Mouse (Mus musculus): ENCODE measurements around the gene Gm49325.
"Not testable (repeated sequence)": the region's sequence is repeated elsewhere in the genome, so short reads cannot be mapped to it uniquely, and the experiment has no call there.

Gene Gm49325

DNA sequence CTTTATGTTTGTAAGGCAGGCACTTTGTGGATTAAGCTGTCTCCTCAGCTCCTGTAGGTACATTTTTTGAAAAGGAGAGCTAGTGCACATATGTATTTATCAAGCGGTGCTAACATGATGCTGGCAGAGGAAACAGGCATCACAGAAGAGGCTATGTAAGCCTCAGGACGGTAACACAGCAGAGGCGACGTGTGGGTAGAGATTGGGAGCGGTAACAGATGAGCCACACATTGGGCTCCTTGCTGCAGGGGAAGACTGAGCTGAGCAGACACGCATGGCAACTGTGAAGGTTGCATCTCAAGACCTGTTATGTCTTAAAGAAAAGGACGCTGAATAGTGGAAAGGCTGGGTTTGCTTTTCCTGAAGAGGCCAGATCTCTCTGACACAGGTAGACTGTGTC, 77.0 kb downstream of the Gm49325 start:
- no peak for DNase-seq (ENCODE audit: low read depth)

DNA sequence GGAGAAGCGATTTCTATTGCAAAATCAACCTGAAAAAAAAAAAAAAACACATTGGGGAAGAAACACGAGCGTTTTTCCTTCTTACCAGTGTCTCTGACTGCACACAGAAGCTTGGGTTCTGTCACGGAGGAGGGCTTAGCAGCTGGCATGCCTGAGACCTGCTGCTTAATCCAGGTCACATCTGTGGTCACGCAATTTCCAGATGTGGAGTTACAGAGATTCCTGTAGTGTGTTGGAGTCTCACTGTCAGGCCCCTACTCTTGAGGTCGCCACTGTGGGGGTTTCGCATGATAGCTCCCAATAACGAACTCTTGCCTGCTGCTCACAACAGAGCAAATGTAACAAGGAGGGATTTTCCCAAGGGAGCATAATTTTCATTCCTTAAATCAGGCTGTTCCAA, 78.2 kb downstream of the Gm49325 start:
- DNase-seq (ENCODE audit: low read depth), result no peak

DNA sequence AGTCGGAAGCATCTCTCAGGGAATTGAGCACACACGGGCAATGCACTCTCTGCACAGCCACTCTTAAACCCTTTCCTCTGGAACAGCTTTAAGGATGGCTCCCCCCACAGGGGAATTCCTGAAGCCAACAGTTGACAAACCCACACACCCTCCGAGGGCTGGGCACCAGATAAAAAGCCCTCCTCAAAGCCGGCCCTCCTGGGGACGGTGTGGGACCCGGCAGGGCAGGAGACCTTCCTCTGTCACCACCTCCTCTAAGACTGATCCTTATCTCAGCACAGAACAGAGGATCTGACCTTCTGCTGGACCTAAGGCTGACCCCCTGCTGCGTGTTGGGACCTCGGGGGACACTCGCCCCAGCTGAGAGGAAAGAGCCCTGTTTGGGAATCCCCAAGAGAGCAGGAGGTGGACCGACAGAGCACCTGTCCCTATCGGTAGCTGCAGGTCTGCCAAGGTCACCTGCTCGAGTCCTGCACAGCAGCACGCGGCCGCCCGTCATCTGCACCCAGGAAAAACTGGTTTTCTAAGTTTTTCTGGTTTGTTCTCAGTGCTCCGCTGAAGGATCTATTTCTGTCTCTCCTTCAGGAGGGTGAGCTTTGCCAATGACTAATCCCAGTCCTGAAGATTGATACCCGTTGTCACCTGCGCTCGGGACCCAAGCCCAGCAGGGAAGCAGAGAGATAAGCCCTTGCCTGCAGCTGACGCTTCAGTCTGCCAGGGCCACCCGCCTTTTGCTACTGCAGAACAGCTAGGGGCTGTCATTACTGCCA, 80.1 kb downstream of the Gm49325 start, which contains the start of gene Tspear:
TSS of gene Tspear (plus strand) at position 675 of the 770 bp plus-strand sequence.
- no peak for DNase-seq (ENCODE audit: low read depth)

DNA sequence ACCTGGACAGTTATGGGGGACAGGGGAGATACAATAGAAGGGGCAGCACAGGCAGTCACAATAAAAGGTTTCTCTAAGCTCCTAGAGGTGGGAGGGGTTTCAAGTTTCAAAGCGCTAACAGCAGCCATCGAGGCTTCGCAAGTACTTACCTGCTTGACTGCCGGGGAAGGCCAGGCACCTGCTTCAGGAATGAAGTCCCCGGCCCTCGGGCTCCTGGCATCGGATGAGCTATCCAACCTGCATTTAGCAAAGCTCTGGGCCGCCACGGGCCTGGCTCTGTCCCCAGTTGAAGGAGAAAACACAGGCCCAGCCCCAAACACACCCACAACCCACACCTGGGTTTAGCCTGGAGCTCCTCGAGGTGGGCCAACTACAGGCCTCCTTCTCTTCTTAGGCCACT, 81.0 kb downstream of the Gm49325 start:
- no peak for DNase-seq (ENCODE audit: low read depth)

DNA sequence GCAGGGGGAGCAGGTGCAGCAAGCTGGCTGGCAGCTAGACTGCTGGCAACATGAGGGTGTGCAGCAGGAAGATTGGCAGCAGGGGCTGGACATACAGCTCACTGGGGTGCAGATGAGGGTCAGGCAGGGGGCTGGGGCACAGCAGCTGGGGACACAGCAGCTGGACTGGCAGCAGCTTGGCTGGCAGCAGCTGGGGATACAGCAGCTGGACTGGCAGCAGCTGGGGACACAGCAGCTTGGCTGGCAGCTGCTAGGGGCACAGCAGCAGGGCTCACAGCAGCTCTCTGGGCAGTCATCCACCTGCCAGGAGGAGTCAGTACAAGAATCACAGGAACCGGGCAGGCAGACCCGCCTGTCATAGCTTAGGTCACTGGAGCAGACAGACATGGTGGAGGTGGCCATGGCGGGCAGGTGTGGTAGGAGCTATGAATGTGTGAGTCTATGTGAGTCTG, 84.4 kb downstream of the Gm49325 start, which contains the start of gene Gm19402:
TSS of gene Gm19402 (minus strand) at position 402 of the 452 bp plus-strand sequence.
- not testable (repeated sequence) for DNase-seq (ENCODE audit: low read depth)

Data from NIH3T3 (cell line).